Mouse (Mus musculus): ENCODE results near the gene Olfr593.
"Not testable (repeated sequence)": the region's sequence is repeated elsewhere in the genome, so short reads cannot be mapped to it uniquely, and the experiment has no call there.

The Olfr593 gene

DNA sequence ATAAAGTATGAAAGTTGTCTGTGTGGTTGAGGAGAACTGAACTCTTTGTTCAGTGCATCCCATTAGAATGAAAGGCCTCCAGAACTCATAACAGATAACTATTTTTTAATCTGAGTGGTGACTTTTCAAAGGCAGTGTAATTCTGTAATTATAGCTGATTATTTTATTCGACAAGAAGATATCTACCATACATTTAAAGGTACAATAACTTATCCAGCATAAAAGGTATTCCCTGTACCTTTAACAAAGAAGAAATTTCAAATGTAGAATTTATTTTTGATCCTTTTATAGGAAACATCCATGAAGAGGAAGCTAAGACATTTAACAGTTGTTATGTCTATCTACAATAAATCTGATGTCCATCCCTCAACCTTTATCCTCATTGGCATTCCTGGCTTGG, at the start of gene Olfr593:
Gene Olfr593 (plus strand): TSS at position 301 of the 400 bp plus-strand sequence.
- DNase-seq (ENCODE audit: low read depth, low spot score): no peak

DNA sequence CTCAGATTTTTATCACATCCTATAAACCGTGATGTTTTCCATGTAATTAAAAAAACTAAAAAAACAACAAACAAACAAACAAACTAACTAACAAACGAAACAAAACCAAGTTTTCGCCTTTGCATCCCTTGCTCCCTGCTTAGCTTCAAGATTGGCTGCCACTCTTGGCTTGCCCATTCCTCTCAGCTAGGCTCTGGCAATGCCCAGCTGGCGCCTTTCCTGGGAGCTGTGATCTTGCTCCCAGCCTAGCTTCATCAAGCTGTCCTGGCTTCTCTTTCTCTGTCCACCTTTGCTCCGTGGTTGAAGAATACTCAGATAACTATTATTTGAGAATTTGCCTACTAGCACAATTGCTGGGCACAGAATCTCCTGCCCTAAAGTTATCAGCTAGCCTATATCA, 42.0 kb upstream of the Olfr593 start:
- no peak for DNase-seq (ENCODE audit: low read depth, low spot score)

GRCm38 (mm10) chr7:103178240-103178639, 33.4 kb upstream of the Olfr593 start, which contains the start of gene Olfr591:
Gene Olfr591, minus strand, starts transcription at chr7:103178340.
- no peak for DNase-seq (ENCODE audit: low read depth, low spot score)

- not testable (repeated sequence) for DNase-seq (ENCODE audit: low read depth, low spot score)
Observed at GRCm38 (mm10) chr7:103184503-103184902, 27.2 kb upstream of the Olfr593 start, which contains the start of gene Olfr592. Gene Olfr592, plus strand, starts transcription at chr7:103184803.

DNA sequence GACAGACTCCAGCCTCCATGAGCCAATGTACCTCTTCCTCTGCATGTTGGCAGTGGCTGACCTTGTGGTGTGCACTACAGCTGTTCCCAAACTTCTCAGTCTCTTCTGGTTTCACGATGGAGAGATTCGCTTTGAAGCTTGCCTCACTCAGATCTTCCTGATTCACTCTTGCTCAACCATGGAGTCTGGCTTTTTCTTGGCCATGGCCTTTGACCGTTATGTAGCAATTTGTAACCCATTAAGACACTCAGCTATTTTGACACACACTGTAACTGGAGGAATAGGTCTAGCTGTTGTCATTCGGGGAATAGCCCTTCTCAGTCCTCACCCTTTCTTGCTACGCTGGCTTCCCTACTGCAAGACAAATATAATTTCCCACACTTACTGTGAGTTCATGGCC, 388 bp downstream of the Olfr593 start:
- DNase-seq (ENCODE audit: low read depth, low spot score): not testable (repeated sequence)

- DNase-seq (ENCODE audit: low read depth, low spot score): no peak
Observed at GRCm38 (mm10) chr7:103216696-103217095, 5.0 kb downstream of the Olfr593 start, which contains the start of gene Olfr594. Gene Olfr594, plus strand, starts transcription at chr7:103216996.

GRCm38 (mm10) chr7:103252405-103252804, 40.7 kb downstream of the Olfr593 start, which contains the start of gene Usp17ld:
Gene Usp17ld, minus strand, starts transcription at chr7:103252505.
- DNase-seq (ENCODE audit: low read depth, low spot score): not testable (repeated sequence)
